Mouse (Mus musculus): ENCODE measurements at regions not wholly inside any gene's neighbourhood (a gene's known extent, or its start where the extent isn't known, plus 50 kb on each side); places are given as distances from the start of the nearest gene placed in this dataset.

- no peak for DNase-seq (ENCODE audit: extremely low read depth, low read depth, low spot score)
Observed at GRCm38 (mm10) chr5:91198620-91199019, 59.2 kb downstream of the Areg start.

DNA sequence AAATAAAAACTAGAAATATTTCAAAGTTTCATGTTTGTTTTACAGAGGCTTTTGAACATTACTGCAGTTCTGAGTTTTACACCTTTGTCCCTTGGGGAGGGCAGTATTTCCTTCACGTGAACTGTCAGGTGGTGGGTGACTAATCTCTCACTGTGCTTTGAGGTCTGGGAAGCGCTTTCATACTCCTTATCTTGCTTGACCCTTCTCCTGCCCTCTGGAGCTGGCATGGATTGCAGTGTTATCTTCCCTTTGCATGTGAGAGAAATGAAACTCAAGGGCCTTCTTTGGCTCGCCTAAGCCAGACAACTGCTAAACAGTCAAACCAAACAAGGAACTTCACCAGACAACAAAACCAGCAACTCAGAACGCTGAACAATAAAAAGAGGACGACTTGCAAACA is 61.0 kb downstream of the Areg start:
- DNase-seq (ENCODE audit: extremely low read depth, low read depth, low spot score), result no peak

DNA sequence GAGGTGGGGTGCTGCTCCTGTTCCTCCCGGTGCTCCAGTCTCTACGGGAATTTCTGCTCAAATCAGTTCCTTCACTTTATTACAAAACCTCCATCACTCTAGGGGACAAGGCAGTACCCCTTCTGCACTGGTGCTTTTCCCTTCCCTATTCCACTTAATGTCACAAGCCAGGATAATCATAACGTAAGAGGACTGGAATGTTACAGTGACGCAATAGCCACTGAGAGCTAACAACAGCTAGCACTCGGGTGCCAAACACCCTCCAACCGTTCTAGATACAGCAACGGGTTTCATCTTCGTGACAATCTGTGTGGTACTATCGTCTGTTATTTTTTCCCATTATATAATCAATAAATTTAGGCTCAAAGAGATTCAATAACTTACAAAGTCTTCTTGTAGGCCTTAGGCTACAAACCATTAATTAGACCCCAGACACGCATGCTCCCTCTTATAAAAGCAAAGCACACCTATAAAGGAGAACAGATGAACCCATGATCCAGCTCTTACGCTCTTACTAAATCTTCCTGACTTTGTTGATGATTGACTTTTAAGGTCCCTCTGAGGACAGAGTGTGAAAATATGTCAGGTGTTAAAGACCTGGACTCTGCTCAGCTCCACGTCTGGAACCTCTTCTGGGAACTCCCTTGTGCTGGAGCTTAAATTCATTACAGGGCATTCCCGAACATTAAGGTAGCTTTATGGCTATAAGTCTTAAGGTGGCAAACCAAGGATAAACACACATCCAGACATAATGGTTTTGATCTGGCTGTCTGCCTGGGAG is 65.0 kb downstream of the Areg start:
- no peak for DNase-seq (ENCODE audit: extremely low read depth, low read depth, low spot score)

- no peak for DNase-seq (ENCODE audit: extremely low read depth, low read depth, low spot score)
Observed at GRCm38 (mm10) chr5:91205350-91205880, 66.0 kb downstream of the Areg start.

GRCm38 (mm10) chr5:91206569-91207490 is 67.4 kb downstream of the Areg start:
- DNase-seq (ENCODE audit: extremely low read depth, low read depth, low spot score), result no peak

GRCm38 (mm10) chr5:91220174-91220573 is 80.8 kb downstream of the Areg start:
- DNase-seq (ENCODE audit: extremely low read depth, low read depth, low spot score), result no peak

GRCm38 (mm10) chr5:91241656-91242055 is 102.3 kb downstream of the Areg start:
- DNase-seq (ENCODE audit: extremely low read depth, low read depth, low spot score), result no peak

DNA sequence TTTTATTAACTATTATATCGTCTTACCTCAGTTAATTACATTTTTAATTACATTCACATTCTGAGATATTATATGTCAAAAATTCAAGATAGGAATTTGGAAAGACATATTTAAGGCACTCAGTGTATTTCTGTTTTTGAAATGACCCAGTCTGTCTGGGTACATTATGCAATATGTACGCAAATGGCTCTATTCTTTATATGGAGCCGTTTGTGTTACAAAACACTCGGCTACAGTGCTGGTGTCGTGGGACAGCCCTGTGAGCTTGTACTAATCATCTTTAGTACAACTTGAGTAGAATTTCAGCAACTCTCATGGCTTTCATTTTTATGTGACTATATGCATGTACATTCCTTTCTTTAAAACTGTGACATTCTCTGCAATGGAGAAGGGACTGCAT is 108.0 kb downstream of the Areg start:
- no peak for DNase-seq (ENCODE audit: extremely low read depth, low read depth, low spot score)

GRCm38 (mm10) chr5:91261895-91262294 is 122.5 kb downstream of the Areg start:
- no peak for DNase-seq (ENCODE audit: extremely low read depth, low read depth, low spot score)

- no peak for DNase-seq (ENCODE audit: extremely low read depth, low read depth, low spot score)
Observed at GRCm38 (mm10) chr5:91262526-91262925, 123.1 kb downstream of the Areg start.

GRCm38 (mm10) chr5:91270747-91271146 is 131.3 kb downstream of the Areg start:
- DNase-seq (ENCODE audit: extremely low read depth, low read depth, low spot score), result no peak

DNA sequence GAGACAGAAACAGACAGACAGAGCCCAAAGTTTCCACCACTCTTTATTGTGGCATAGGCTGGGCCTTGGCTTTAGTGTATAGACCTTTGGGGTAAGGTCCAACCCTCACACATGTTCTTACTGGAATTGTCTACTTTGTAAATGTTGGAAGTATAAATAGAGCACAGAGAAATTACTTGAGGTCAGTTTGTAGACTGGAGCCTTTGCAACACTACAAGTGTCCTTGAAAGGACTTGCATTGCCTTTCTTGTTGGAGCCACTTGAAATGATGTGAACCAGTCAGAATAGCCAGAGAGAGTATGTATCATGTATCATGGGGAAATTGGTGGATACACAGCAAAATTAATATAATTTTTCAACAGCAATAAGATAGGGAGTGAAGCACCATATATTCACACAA is 131.4 kb downstream of the Btc start:
- no peak for DNase-seq (ENCODE audit: extremely low read depth, low read depth, low spot score)

GRCm38 (mm10) chr5:91274411-91274810 is 128.4 kb downstream of the Btc start:
- DNase-seq (ENCODE audit: extremely low read depth, low read depth, low spot score), result no peak

DNA sequence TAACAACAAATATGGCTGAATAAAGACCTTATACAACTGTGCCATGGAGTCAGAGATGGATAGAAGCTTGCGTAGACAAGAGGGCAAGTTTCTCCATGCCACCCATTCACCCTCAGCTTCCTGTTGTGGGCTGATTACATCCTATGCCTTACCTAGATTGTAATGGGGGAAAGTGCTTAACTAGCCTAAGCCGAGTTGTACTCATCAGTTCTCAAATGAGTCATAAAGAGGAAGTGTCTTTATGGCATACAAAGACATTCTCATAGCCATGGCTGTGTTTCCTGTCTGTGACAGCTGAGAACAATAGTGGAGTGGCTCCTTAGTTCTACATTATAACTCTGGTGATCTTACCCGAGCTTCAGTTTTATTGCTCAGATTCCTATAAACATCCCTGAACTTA is 124.3 kb downstream of the Btc start:
- DNase-seq (ENCODE audit: extremely low read depth, low read depth, low spot score), result no peak

- DNase-seq (ENCODE audit: extremely low read depth, low read depth, low spot score), result no peak
Observed at GRCm38 (mm10) chr5:91279464-91279863, 123.3 kb downstream of the Btc start.

DNA sequence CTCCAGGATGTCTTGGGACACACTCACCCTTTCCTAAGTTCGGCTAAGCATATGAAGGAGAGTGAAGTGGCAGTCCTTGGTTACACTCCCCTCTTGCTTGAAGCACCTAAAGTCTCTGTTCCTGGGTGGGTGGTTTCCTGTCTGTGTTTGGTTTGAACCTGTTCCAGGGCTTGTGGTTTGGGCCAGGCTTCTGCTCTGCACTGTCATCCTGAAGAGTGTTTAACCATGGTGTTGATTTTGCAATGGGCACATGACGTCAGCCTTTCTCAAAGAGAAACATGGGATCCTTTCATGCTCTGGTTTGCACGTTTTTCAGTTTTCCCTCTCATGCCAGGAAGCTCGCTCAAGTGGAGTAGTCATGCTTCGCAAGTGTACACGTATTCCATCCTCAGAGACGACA is 119.8 kb downstream of the Btc start:
- DNase-seq (ENCODE audit: extremely low read depth, low read depth, low spot score), result peak; percentile 31

GRCm38 (mm10) chr5:91293073-91293472 is 109.7 kb downstream of the Btc start:
- DNase-seq (ENCODE audit: extremely low read depth, low read depth, low spot score), result no peak

DNA sequence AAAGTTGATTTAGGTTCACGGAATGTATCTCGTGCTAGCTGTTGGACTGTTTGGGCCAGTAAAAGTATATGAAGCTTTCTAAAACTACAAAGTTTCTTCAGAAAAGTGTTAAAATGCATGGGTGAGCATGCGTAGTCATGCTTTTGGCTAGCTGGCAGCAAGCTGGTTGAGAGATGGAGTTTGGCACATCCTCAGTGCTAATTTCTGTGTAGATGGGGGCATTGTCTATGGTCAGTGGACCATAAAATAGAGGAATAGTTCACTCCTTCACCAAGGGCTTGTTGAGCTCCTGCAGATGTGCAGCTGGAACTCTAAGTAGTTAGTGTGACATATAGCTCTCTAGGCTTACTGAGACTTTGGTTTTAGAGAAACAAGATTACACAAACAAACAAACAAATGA is 107.8 kb downstream of the Btc start:
- DNase-seq (ENCODE audit: extremely low read depth, low read depth, low spot score), result no peak

DNA sequence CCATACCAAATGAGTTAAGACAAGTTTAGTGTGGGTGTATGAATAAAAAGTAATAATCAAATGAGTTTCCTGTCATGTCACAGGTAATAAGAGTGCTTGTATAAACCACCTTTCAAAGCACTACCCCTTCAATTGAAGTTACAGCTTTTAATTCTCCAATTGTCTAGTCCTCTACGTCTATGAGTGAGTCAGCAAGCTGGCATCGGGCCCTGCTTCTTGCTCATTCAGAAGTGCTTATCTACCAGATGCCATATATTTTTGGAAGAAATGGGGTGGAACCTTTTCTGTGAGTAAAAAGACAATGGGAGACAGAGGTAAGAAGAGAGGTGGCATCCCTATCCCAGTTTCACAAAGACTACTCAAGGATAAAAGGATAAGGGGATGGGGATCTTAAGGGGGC is 105.7 kb downstream of the Btc start:
- DNase-seq (ENCODE audit: extremely low read depth, low read depth, low spot score), result no peak

DNA sequence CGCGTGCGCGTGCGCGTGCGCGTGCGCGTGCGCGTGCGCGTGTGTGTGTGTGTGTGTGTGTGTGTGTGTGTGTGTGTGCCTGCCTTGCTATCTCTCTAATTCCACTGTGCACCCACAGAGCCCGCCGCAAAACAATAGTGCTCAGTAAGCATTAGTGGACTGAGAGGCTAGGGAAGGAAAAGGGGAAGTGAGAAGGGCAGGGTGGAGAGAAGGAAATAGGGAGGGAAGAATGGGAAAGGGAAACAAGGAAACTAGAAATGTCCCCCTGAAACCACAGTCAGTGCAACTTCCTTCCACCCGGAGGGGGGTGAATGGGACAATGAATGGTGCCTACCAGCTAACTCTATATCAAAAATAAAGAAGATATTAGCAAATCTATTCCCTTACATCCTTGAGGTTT is 100.7 kb downstream of the Btc start:
- no peak for DNase-seq (ENCODE audit: extremely low read depth, low read depth, low spot score)

DNA sequence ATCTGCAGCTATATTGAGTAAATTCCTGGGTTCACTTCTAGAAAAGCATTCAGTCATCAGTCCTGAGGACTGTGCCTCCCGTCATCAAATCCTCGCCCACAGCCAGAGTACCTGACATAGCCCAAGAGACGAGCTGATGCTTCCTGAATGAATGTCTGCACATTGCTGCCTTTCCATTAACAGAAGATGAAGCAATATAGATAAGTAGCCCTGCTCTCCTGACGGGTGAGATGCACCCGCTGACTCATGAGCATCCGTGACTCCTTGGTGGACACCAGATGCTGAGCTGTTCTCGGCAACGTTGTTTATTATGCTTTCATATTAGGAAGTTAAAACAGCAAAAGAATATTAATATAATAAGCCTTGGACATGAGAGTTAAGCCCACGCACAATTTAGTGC is 99.9 kb downstream of the Btc start:
- DNase-seq (ENCODE audit: extremely low read depth, low read depth, low spot score), result no peak

DNA sequence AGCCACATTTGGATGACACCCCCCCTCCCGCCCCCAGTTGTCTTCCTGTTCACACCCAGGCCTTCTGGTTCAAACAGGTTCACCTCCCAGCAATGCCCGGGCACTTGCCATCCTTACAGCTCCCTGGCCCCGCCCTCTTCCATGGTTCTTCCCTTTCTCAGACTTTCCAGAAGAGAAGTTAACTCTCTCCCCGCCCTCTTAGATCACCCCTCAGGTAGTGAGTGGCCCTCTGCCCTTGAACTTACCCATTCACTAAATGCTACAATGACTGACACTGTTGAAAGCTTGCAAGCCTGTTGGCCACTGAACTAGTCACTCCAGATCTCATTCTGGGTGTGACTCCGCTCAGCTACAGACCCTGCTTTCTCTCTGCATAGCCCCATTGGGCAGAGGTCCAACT is 99.1 kb downstream of the Btc start:
- no peak for DNase-seq (ENCODE audit: extremely low read depth, low read depth, low spot score)

Data from fat pad, adult 2 months (tissue).